Mouse (Mus musculus): Measurements from ENCODE around the gene Apbb2. TPM values are rescaled to one million over a fixed set of nuclear protein-coding genes. Genes with fewer than 3 reads are reported as not detected.

Apbb2 gene
- polyA plus RNA-seq, 1 experiment from 2014 or later, result 124 TPM

- Histone ChIP-seq H3K4me2 (no peak overlapping the region), H3K36me3 (no peaks in the 10 kb centered on the region), H3K9me3 (no peaks in the 10 kb centered on the region), H3K27ac (replicated peaks) (0 out of 2 replicates have a peak overlapping the region, but pooled peaks have one; percentile 4), H3K4me1 (replicated peaks) (0 out of 2 replicates have a peak, but pooled peaks cover 3% of the 10 kb centered on the region), H3K27me3 (no peaks in the 10 kb centered on the region), H3K9ac (no peak overlapping the region), H3K4me3 (no peak overlapping the region)
- ATAC-seq (ENCODE audit: low FRiP score, low read depth), result no peak
- 86% methylated on average over 5 of the region's 5 CpGs for WGBS
Measured at GRCm38 (mm10) chr5:66458851-66459250, 159.7 kb downstream of the Apbb2 start.

GRCm38 (mm10) chr5:66455271-66455670 lies 163.3 kb downstream of the Apbb2 start:
- H3K9me3 ChIP-seq, result no peaks in the 10 kb centered on the region
- no peaks in the 10 kb centered on the region for H3K27me3 ChIP-seq
- H3K4me3 ChIP-seq, result no peak overlapping the region
- 94% methylated on average over 5 of the region's 5 CpGs for whole genome bisulfite sequencing
- H3K4me2 ChIP-seq, result no peak overlapping the region
- H3K9ac ChIP-seq, result no peak overlapping the region
- peaks cover 7% of the 10 kb centered on the region; the same call in 1 of the 2 replicates for H3K36me3 ChIP-seq
- H3K27ac ChIP-seq (replicated peaks), result no peak overlapping the region
- H3K4me1 ChIP-seq (replicated peaks), result peaks cover 5% of the 10 kb centered on the region
- ATAC-seq (ENCODE audit: low FRiP score, low read depth), result no peak

DNA sequence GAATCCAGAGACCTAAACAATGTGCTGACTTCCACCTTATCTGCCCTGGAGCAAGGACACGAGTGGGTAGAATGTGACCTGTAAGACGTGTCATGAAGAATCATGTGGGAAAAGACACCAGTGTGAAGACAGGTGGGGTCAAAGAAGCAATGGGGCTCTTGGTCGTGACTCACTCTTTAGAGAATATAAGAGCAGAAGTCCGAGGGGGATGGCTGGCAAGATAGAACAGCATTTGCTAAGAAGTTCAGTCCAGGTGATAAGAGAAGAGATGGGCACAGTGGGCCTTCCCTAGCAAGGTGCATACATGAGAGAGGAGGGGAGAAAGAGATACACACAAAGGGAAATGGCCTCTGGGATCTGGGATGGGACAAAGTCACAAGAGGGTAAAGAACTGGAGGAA lies 163.8 kb downstream of the Apbb2 start:
- Histone ChIP-seq H3K4me3 (no peak overlapping the region), H3K27me3 (no peaks in the 10 kb centered on the region), H3K4me1 (replicated peaks) (peaks cover 5% of the 10 kb centered on the region), H3K4me2 (no peak overlapping the region), H3K27ac (replicated peaks) (no peak overlapping the region), H3K9me3 (no peaks in the 10 kb centered on the region), H3K36me3 (peaks cover 7% of the 10 kb centered on the region; the same call in 1 of the 2 replicates), H3K9ac (no peak overlapping the region)
- ATAC-seq (ENCODE audit: low FRiP score, low read depth), result no peak
- 92% methylated on average over 4 of the region's 4 CpGs for WGBS

- Histone ChIP-seq H3K27ac (replicated peaks) (peak overlapping the region; percentile 67), H3K4me3 (no peak overlapping the region), H3K9me3 (no peaks in the 10 kb centered on the region), H3K36me3 (peaks cover 7% of the 10 kb centered on the region; the same call in 1 of the 2 replicates), H3K4me2 (no peak overlapping the region), H3K27me3 (no peaks in the 10 kb centered on the region), H3K9ac (no peak overlapping the region), H3K4me1 (replicated peaks) (peaks cover 5% of the 10 kb centered on the region)
- WGBS, result 59% methylated on average over 4 of the region's 4 CpGs
- ATAC-seq (ENCODE audit: low FRiP score, low read depth), result no peak; the same call in 1 of the 2 replicates
Measured at GRCm38 (mm10) chr5:66453106-66453505, 165.5 kb downstream of the Apbb2 start.

DNA sequence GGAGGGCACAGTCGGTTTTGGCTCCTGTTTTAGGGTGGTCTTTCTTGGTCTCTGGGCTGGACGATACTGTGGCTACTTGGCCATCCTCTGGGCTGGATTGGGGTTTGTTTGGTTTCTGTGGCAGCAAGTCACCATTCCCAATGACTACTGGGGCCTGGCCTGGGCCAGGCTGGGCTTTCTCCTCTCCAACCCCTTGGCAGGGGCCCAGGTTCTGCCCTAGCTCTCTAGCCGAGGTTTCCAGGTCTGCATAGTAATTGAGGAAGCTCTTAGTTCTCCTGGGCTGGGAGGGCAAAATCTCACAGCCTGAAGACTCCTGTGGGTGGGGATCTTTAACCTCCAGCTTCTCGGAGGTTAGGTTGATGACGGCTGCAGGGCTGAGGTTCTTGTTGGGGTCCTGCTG lies 167.0 kb downstream of the Apbb2 start:
- peaks cover 7% of the 10 kb centered on the region for H3K4me1 ChIP-seq (replicated peaks)
- H3K27ac ChIP-seq (replicated peaks), result no peak overlapping the region
- H3K4me2 ChIP-seq, result no peak overlapping the region
- no peaks in the 10 kb centered on the region for H3K27me3 ChIP-seq
- no peak overlapping the region for H3K4me3 ChIP-seq
- peaks cover 7% of the 10 kb centered on the region; the same call in 1 of the 2 replicates for H3K36me3 ChIP-seq
- no peaks in the 10 kb centered on the region for H3K9me3 ChIP-seq
- 84% methylated on average over 5 of the region's 5 CpGs for WGBS
- no peak overlapping the region for H3K9ac ChIP-seq
- no peak; the same call in 1 of the 2 replicates for ATAC-seq (ENCODE audit: low FRiP score, low read depth)

DNA sequence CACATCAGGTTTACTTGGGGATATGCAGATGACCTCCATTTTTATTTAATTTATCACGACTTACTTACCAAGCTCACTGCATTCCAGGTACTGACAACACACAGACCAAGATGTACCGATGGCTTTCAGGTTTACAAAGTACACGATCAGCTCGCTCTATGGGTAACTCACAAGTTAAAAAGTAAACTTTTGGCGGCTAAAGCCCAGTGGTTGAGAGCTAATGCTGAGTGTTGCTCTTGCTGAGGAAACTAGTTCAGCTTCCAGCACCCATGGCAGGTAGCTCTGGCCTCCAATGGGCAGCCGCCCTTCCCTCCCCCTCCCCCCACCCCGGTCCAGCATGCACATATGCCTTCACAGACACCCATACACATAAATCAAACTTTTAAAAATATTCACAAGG lies 173.1 kb downstream of the Apbb2 start:
- H3K27ac ChIP-seq (replicated peaks), result no peak overlapping the region
- H3K36me3 ChIP-seq, result no peaks in the 10 kb centered on the region; the same call in 1 of the 2 replicates
- no peak overlapping the region for H3K9ac ChIP-seq
- no peak overlapping the region for H3K4me2 ChIP-seq
- no peaks in the 10 kb centered on the region for H3K27me3 ChIP-seq
- no peak for ATAC-seq (ENCODE audit: low FRiP score, low read depth)
- no peaks in the 10 kb centered on the region for H3K9me3 ChIP-seq
- WGBS, result 94% methylated on average over 7 of the region's 7 CpGs
- 0 out of 2 replicates have a peak, but pooled peaks cover 6% of the 10 kb centered on the region for H3K4me1 ChIP-seq (replicated peaks)
- no peak overlapping the region for H3K4me3 ChIP-seq

DNA sequence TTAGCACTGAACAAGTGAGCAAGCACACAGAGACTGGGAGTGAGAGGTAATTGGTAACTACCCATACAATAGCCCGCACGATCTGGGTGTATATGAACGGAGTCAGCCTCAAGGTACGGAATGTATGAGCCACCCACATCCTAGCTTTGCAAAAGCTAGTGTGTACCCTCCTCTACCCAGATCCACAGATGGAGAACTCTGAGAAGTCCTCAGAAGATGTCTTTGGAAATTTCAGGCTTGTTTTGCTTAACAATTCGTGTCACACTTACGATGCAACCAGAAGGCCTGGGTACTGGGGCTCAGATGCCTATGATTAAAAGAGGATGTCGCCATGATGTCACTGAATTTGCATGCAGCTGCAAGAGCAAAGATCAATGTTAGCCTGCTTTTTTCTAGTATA lies 176.3 kb downstream of the Apbb2 start:
- Histone ChIP-seq H3K36me3 (no peaks in the 10 kb centered on the region), H3K4me2 (no peak overlapping the region), H3K4me3 (no peak overlapping the region), H3K27ac (replicated peaks) (no peak overlapping the region), H3K9me3 (no peaks in the 10 kb centered on the region), H3K4me1 (replicated peaks) (0 out of 2 replicates have a peak, but pooled peaks cover 6% of the 10 kb centered on the region), H3K9ac (no peak overlapping the region), H3K27me3 (no peaks in the 10 kb centered on the region)
- no peak for ATAC-seq (ENCODE audit: low FRiP score, low read depth)
- 67% methylated on average over 7 of the region's 7 CpGs for WGBS

- 0 out of 2 replicates have a peak, but pooled peaks have one; percentile 19 for ATAC-seq (ENCODE audit: low FRiP score, low read depth)
- H3K9me3 ChIP-seq, result no peaks in the 10 kb centered on the region
- 78% methylated on average over 2 of the region's 2 CpGs for WGBS
Measured at GRCm38 (mm10) chr5:66436791-66437246, 181.8 kb downstream of the Apbb2 start.

DNA sequence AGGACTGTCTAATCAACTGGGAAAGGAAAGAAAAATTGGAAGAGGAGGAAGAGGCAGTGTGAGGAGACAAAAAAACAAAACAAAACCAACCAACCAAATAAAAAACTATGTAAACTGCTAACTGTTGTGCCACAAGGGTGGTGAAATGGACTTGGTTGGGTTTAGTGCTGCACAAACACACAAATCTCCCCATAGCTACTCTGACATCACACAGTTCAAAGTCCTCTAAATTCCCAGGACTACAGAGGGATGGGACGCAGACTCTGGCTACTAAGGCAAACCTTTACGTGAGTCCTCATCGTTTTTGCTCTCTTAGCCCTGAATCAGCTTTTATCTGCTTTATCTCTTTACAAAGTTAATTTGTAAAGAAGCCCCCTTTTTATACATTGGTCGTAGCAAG lies 183.4 kb downstream of the Apbb2 start:
- Histone ChIP-seq H3K4me1 (replicated peaks) (no peaks in the 10 kb centered on the region), H3K4me2 (no peak overlapping the region), H3K27ac (replicated peaks) (no peak overlapping the region), H3K9me3 (no peaks in the 10 kb centered on the region), H3K27me3 (no peaks in the 10 kb centered on the region), H3K4me3 (no peak overlapping the region), H3K9ac (no peak overlapping the region), H3K36me3 (no peaks in the 10 kb centered on the region)
- 96% methylated on average over 4 of the region's 4 CpGs for WGBS
- no peak for ATAC-seq (ENCODE audit: low FRiP score, low read depth)

More at GRCm38 (mm10) chr5:66436791-66437246, 181.8 kb downstream of the Apbb2 start:
- Histone ChIP-seq H3K9ac (no peak overlapping the region), H3K27me3 (no peaks in the 10 kb centered on the region), H3K4me1 (replicated peaks) (no peaks in the 10 kb centered on the region), H3K4me2 (no peak overlapping the region), H3K36me3 (no peaks in the 10 kb centered on the region), H3K4me3 (no peak overlapping the region), H3K27ac (replicated peaks) (no peak overlapping the region)

- Histone ChIP-seq H3K36me3 (no peaks in the 10 kb centered on the region), H3K27me3 (no peaks in the 10 kb centered on the region), H3K9ac (no peak overlapping the region), H3K27ac (replicated peaks) (no peak overlapping the region), H3K9me3 (no peaks in the 10 kb centered on the region), H3K4me3 (no peak overlapping the region), H3K4me1 (replicated peaks) (0 out of 2 replicates have a peak, but pooled peaks cover 5% of the 10 kb centered on the region), H3K4me2 (no peak overlapping the region)
- 82% methylated on average over 2 of the region's 2 CpGs for WGBS
- ATAC-seq (ENCODE audit: low FRiP score, low read depth), result no peak
Measured at GRCm38 (mm10) chr5:66429076-66429475, 189.5 kb downstream of the Apbb2 start.

DNA sequence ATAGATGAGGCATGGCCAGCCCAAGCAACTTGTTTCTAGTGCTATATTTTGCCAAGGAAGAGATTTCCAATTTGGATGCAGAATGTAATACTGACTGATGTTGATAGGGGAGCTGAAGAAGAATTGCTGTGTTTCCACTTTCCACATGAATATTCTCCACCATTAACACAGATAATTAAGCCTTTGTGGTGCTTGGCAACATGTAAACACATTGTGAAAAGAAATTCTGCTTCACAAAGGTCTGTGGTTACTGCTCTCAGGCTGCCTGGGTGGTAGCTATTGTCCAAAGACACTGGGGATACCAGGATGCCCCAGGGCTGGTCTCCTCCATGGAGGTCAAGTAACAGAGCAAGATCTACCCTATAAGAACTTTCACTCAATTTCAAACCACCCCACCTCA lies 190.5 kb downstream of the Apbb2 start:
- Histone ChIP-seq H3K4me2 (no peak overlapping the region), H3K4me3 (no peak overlapping the region), H3K9ac (no peak overlapping the region), H3K4me1 (replicated peaks) (0 out of 2 replicates have a peak, but pooled peaks cover 5% of the 10 kb centered on the region), H3K27ac (replicated peaks) (no peak overlapping the region), H3K9me3 (no peaks in the 10 kb centered on the region), H3K27me3 (no peaks in the 10 kb centered on the region), H3K36me3 (no peaks in the 10 kb centered on the region)
- ATAC-seq (ENCODE audit: low FRiP score, low read depth), result no peak

DNA sequence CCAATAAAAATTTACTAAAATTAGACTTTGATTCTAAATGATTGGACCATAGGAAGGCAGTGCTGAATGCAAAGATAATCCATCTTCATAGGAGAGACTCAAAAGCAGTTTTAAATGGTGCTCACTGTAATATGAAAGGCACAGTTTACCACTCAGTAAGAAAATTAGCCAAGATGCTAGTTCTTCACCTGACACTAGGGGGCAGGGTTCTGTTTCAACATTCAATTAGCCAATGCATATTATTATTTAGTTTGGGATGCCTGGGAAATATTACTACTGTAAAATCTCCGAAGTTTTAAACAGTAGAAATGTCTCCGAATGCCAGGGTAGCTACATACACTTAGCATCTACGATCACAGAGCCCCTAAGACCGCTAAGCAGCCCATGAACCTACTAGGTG lies 194.7 kb downstream of the Apbb2 start:
- no peaks in the 10 kb centered on the region for H3K36me3 ChIP-seq
- H3K9me3 ChIP-seq, result no peaks in the 10 kb centered on the region
- ATAC-seq (ENCODE audit: low FRiP score, low read depth), result no peak
- no peak overlapping the region for H3K27ac ChIP-seq (replicated peaks)
- WGBS, result 73% methylated on average over 4 of the region's 4 CpGs
- no peak overlapping the region for H3K4me3 ChIP-seq
- H3K4me1 ChIP-seq (replicated peaks), result 0 out of 2 replicates have a peak, but pooled peaks cover 5% of the 10 kb centered on the region
- no peak overlapping the region for H3K4me2 ChIP-seq
- H3K9ac ChIP-seq, result no peak overlapping the region
- H3K27me3 ChIP-seq, result no peaks in the 10 kb centered on the region

- no peak overlapping the region for H3K4me3 ChIP-seq
- no peaks in the 10 kb centered on the region for H3K9me3 ChIP-seq
- no peaks in the 10 kb centered on the region for H3K27me3 ChIP-seq
- H3K36me3 ChIP-seq, result no peaks in the 10 kb centered on the region
- no peak overlapping the region for H3K27ac ChIP-seq (replicated peaks)
- H3K9ac ChIP-seq, result no peak overlapping the region
- H3K4me1 ChIP-seq (replicated peaks), result peaks cover 5% of the 10 kb centered on the region; the same call in 1 of the 2 replicates
- ATAC-seq (ENCODE audit: low FRiP score, low read depth), result no peak
- WGBS, result 90% methylated on average over 4 of the region's 4 CpGs
- no peak overlapping the region for H3K4me2 ChIP-seq
Measured at GRCm38 (mm10) chr5:66423466-66423865, 195.1 kb downstream of the Apbb2 start.

Measured in hindbrain, embryonic 15.5 days (tissue).